ENCODE assay signal across 16 mouse cellular contexts in genomic region chr1:166256898-166257297, GRCm38 (mm10). TPM values are rescaled to one million over a fixed set of nuclear protein-coding genes. Genes with fewer than 3 reads are reported as not detected.
DNase-seq lines count a peak whose midpoint lies in the region; ATAC-seq lines count a peak whose summit lies in the region.
"Had no signal": no experiment of that assay in that cellular context is flagged by ENCODE, and none has a peak within 500 bp of the region (broad histone marks: within the 10 kb centered on the region; RNA-seq: fewer than 3 reads in every experiment).

No protein-coding gene starts in this region.

- peak overlapping the region; percentile 92 for H3K27ac ChIP-seq in forebrain, embryonic 10.5 days
- no peak overlapping the region; the same call in 1 of the 2 replicates for H3K27ac ChIP-seq in forebrain, embryonic 14.5 days (ENCODE audit: low read depth, low read length)
- no peak overlapping the region for H3K27ac ChIP-seq in hindbrain, embryonic 16.5 days (ENCODE audit: low read depth, low read length)
- no peak overlapping the region for H3K27ac ChIP-seq in neural tube, embryonic 12.5 days
- H3K27ac ChIP-seq: intestine, embryonic 15.5 days had no signal

- H3K4me2 ChIP-seq in forebrain, embryonic 14.5 days (ENCODE audit: low read length) = peak overlapping the region; percentile 79
- peak overlapping the region; percentile 92 for H3K4me2 ChIP-seq in hindbrain, embryonic 16.5 days (ENCODE audit: low read length)
- peak overlapping the region; percentile 86 for H3K4me2 ChIP-seq in neural tube, embryonic 12.5 days (replicated peaks)
- H3K4me2 ChIP-seq: intestine, embryonic 15.5 days had no signal

- peak overlapping the region; percentile 75; the same call in 1 of the 2 replicates for H3K9ac ChIP-seq in forebrain, embryonic 14.5 days (ENCODE audit: low read length)
- peak overlapping the region; percentile 49; the same call in 1 of the 2 replicates for H3K9ac ChIP-seq in hindbrain, embryonic 16.5 days (ENCODE audit: low read depth, low read length)
- no peak overlapping the region for H3K9ac ChIP-seq in neural tube, embryonic 12.5 days
- H3K9ac ChIP-seq: intestine, embryonic 15.5 days; liver, postnatal 0 days had no signal

- WGBS in forebrain, embryonic 10.5 days = 62% methylated on average over 4 of the region's 4 CpGs
- 51% methylated on average over 4 of the region's 4 CpGs for WGBS in forebrain, embryonic 14.5 days
- 41% methylated on average over 4 of the region's 4 CpGs for WGBS in hindbrain, embryonic 16.5 days
- 74% methylated on average over 4 of the region's 4 CpGs for WGBS in neural tube, embryonic 12.5 days

- peaks cover 10% of the 10 kb centered on the region; the same call in 1 of the 2 replicates for H3K9me3 ChIP-seq in forebrain, embryonic 10.5 days
- H3K9me3 ChIP-seq in forebrain, embryonic 14.5 days (replicated peaks; ENCODE audit: control insufficient read depth, low read length) = no peaks in the 10 kb centered on the region; the same call in 1 of the 2 replicates
- H3K9me3 ChIP-seq in hindbrain, embryonic 16.5 days (ENCODE audit: control insufficient read depth, low read length) = no peaks in the 10 kb centered on the region
- H3K9me3 ChIP-seq in neural tube, embryonic 12.5 days = no peaks in the 10 kb centered on the region
- H3K9me3 ChIP-seq: intestine, embryonic 15.5 days had no signal

- peaks cover 46% of the 10 kb centered on the region for H3K27me3 ChIP-seq in forebrain, embryonic 10.5 days (ENCODE audit: poor library complexity, severe bottlenecking)
- no peaks in the 10 kb centered on the region for H3K27me3 ChIP-seq in forebrain, embryonic 14.5 days (replicated peaks; ENCODE audit: control insufficient read depth, insufficient read depth, low read length)
- peaks cover 4% of the 10 kb centered on the region; the same call in 1 of the 2 replicates for H3K27me3 ChIP-seq in hindbrain, embryonic 16.5 days (replicated peaks; ENCODE audit: control insufficient read depth, insufficient read depth, low read length)
- 0 out of 2 replicates have a peak, but pooled peaks cover 3% of the 10 kb centered on the region for H3K27me3 ChIP-seq in neural tube, embryonic 12.5 days (replicated peaks)

- peaks cover 25% of the 10 kb centered on the region for H3K36me3 ChIP-seq in forebrain, embryonic 10.5 days (replicated peaks)
- no peaks in the 10 kb centered on the region for H3K36me3 ChIP-seq in forebrain, embryonic 14.5 days (ENCODE audit: control insufficient read depth, insufficient read depth, low read length)
- H3K36me3 ChIP-seq in hindbrain, embryonic 16.5 days (ENCODE audit: control insufficient read depth, insufficient read depth, low read length) = no peaks in the 10 kb centered on the region
- H3K36me3 ChIP-seq in neural tube, embryonic 12.5 days = no peaks in the 10 kb centered on the region
- H3K36me3 ChIP-seq: intestine, embryonic 15.5 days had no signal

- peak overlapping the region; percentile 68 for H3K4me3 ChIP-seq in forebrain, embryonic 10.5 days
- peak overlapping the region; percentile 44; the same call in 1 of the 2 replicates for H3K4me3 ChIP-seq in forebrain, embryonic 14.5 days (ENCODE audit: low read depth, low read length)
- peak overlapping the region; percentile 27 for H3K4me3 ChIP-seq in hindbrain, embryonic 16.5 days (ENCODE audit: low read length)
- no peak overlapping the region for H3K4me3 ChIP-seq in neural tube, embryonic 12.5 days
- H3K4me3 ChIP-seq: intestine, embryonic 15.5 days had no signal

- DNase-seq in forebrain, embryonic 10.5 days (ENCODE audit: extremely low spot score, low spot score) = no peak
- DNase-seq in forebrain, embryonic 14.5 days (ENCODE audit: low spot score) = no peak
- no peak for DNase-seq in gastrocnemius, adult 8-10 months (ENCODE audit: low spot score in 2 of 2)
- no peak for DNase-seq in cerebellum, postnatal 14 days
- no peak for DNase-seq in cerebellum, adult 11-12 months
- DNase-seq: cerebellum, adult 11 months; kidney, postnatal 36 days; liver, postnatal 0 days; lung, postnatal 4 days; thymus, postnatal 4 days had no signal

- ATAC-seq in forebrain, embryonic 14.5 days = no peak
- no peak for ATAC-seq in hindbrain, embryonic 16.5 days
- ATAC-seq in neural tube, embryonic 12.5 days (ENCODE audit: low FRiP score, low read depth) = no peak
- ATAC-seq: CD4-positive, CD25-positive, alpha-beta regulatory T cell, adult 4 months; intestine, embryonic 15.5 days; liver, postnatal 0 days had no signal

- peaks cover 50% of the 10 kb centered on the region for H3K4me1 ChIP-seq in forebrain, embryonic 10.5 days
- peaks cover 25% of the 10 kb centered on the region for H3K4me1 ChIP-seq in forebrain, embryonic 14.5 days (ENCODE audit: control insufficient read depth, insufficient read depth, low read length)
- H3K4me1 ChIP-seq in hindbrain, embryonic 16.5 days (ENCODE audit: control insufficient read depth, insufficient read depth, low read depth, low read length) = peaks cover 13% of the 10 kb centered on the region
- peaks cover 30% of the 10 kb centered on the region for H3K4me1 ChIP-seq in neural tube, embryonic 12.5 days

RNA-seq across cellular contexts. Expression of gene Ildr2, which starts 3.0 kb away (rescaled TPM):
- polyA plus RNA-seq in forebrain, embryonic 10.5 days (2016; fragmentation: Nextera tagmentation; extraction: Ambion mirVana) = 7.7 and 8.3 TPM in 2 replicates
- polyA plus RNA-seq in forebrain, embryonic 14.5 days (2014; fragmentation: Nextera tagmentation; extraction: Ambion mirVana) = 2.6 TPM in 2 replicates
- 3.3 TPM in 2 replicates for polyA plus RNA-seq in hindbrain, embryonic 16.5 days (2015; fragmentation: Nextera tagmentation; extraction: Ambion mirVana)
- 5.1 and 5.3 TPM in 2 replicates for polyA plus RNA-seq in neural tube, embryonic 12.5 days (2016; fragmentation: Nextera tagmentation; extraction: Ambion mirVana)
- 1 to 10 TPM; 1.3 to 2.0 (median 1.5) TPM for total RNA-seq in gastrocnemius, adult 8-10 months (2022)
- total RNA-seq: granulocyte monocyte progenitor cell, adult 5-6 weeks had no signal
- polyA plus RNA-seq: CD4-positive, CD25-positive, alpha-beta regulatory T cell, adult 4 months had no signal

RNA-seq across cellular contexts. Expression of gene Mael, which starts 18.4 kb away (rescaled TPM):
- not detected in 2 replicates for polyA plus RNA-seq in forebrain, embryonic 10.5 days (2016; fragmentation: Nextera tagmentation; extraction: Ambion mirVana)
- polyA plus RNA-seq in forebrain, embryonic 14.5 days (2014; fragmentation: Nextera tagmentation; extraction: Ambion mirVana) = not detected in 2 replicates
- polyA plus RNA-seq in hindbrain, embryonic 16.5 days (2015; fragmentation: Nextera tagmentation; extraction: Ambion mirVana) = 0.17 and 0.29 TPM in 2 replicates
- polyA plus RNA-seq in neural tube, embryonic 12.5 days (2016; fragmentation: Nextera tagmentation; extraction: Ambion mirVana) = not detected in 2 replicates
- total RNA-seq in gastrocnemius, adult 8-10 months (2022) = not detected
- total RNA-seq: granulocyte monocyte progenitor cell, adult 5-6 weeks had no signal
- polyA plus RNA-seq: CD4-positive, CD25-positive, alpha-beta regulatory T cell, adult 4 months; intestine, embryonic 15.5 days; liver, postnatal 0 days; stomach, embryonic 16.5 days had no signal
